Mouse (Mus musculus) spleen, adult 12 weeks (tissue): Measurements from ENCODE around the gene Zcchc9.
"Not testable (repeated sequence)": the region's sequence is repeated elsewhere in the genome, so short reads cannot be mapped to it uniquely, and the experiment has no call there.

Experiments
- DNase-seq: peaks from one replicate; pipeline ENCODE4 v3.0.0; 2022; ENCODE audit warnings: low spot score

The Zcchc9 gene

DNA sequence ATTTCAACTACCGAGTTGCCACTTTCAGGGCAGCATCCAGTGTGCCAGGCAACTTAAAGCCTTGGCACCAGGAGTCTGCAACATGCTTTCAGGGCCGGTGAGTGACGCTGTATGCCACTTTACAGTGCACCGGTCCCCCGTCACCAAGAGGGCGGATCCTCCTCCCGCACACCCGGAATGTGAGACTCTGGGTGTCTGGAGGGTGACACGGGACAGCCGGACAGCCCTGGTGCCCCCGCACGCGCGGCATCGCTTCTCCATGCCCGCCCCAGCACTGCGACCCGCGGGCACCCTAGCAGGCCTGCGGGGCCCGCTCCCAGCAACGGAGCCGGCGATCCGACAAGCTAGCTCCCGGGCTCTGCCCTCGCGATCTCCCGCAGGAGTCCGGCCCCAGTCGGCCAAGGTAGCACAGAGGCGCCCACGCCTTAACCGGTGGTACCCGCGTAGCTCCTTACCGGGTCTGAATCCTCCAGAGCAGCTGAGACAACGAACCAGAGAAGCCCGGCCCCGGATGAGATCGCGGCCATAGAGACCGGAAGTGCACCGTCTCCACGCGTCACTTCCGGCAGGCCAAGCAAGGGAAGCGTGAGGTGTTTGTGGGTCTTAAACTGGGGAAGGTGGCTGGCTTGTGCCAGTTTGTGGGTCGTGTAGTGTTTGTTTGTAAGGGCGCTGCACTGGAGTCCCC lies at the start of gene Zcchc9:
Gene Zcchc9, minus strand, starts transcription at position 551 of the 685 bp plus-strand sequence.
- DNase-seq: peak; percentile 82

DNA sequence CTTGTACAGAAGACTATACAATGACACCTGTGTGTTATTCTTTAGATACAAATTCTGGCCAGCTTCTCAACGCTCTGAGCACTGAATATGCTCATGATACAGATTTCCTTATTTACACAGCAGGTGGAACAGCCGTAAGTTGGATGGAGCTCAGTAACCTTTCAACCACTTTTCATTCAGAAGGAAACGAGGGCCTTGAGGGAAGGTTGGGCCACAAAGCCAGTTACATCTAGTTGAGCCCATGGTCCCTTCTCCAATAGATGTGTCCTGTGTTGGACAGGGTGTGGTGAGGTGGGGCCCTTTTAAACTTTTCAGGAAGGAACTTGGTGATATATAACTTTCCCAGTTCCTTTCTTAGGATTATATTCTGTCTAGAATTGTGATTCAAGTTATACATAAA lies 46.9 kb upstream of the Zcchc9 start:
- DNase-seq: no peak

DNA sequence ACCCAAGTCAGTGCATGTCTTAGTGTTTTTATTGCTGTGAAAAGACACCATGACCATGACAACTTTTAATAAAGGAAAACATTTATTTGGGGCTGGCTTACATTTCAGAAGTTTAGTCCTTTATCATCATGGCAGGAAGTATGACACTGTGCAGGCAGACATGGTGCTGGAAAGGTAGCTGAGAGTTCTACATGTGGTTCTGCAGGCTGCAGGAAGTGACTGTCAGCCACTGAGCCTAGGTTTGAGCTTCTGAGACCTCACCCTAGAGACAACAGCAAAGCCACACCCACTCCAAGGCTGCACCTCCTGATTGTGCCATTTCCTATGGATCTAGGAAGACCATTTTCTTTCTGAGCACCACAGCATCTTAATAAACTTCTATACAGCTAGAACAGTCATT lies 20.4 kb upstream of the Zcchc9 start:
- DNase-seq: no peak

DNA sequence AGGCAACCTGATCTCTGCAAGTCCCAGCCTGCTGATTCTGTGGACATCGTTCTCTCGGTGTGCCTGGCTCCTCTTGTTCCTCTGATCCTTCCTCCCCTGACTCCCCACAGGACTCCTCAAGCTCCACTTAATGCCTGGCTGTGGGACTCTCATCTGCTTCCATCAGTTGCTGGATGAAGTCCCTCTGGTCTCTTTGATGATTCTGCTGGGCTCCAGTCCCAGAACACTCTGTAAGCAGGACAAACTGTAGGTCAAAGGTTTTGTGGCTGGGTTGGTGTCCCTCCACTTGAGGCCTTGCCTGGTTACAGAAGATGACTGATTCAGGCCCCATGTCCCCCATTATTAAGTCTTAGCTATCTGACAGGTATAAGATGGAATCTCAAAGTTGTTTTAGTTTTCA lies 18.6 kb upstream of the Zcchc9 start:
- no peak for DNase-seq

DNA sequence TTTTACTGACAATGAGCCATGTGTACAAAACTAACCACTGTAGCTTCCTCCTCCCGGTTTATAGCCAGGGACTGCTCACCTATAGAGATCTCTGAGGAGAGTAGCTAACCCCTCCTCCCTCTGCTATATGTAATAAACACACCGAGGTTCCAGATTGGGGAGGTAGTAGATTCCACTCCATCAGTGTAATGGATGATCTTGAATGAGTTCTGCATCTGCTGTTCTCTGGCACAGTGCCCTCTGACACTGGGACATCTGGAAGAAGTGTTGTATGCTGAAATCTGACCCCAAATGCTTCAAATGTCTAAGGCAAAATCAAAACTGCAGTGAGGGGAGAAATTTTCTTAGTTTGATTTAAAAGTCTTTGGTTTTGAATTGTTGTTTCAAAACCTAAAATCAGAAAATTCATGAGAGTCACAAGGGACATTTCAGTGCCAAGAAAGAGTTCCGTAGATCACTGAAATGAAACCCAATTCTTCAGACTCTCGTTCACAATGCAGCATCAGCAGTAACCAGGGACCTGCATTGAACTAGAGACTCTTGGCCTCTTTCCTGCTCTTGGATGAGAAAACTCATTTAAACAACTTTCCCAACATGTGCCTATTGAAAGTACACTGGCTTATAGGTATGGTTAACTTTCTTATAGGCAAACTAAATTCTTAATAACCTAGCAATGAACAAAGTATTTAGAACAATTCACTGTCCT lies 17.5 kb upstream of the Zcchc9 start:
- DNase-seq: no peak

DNA sequence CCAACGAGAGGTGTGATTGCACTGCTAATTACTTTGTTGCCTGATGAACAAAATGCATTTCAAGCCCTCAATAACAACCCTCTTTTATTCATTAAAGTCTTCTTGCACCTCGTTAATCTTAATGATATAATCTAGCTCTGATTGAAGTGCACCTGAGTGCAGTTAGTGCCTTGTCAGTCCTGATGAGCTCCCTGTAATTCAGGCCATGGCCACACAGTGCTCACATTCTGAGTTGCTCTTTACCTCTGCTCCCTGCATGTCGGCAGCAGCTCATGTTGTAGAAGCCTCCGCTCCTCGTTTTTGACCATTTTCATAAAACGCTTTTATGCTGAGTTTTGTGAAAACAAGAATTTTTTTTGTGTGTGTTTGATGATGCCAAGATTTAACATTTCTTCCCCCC lies 16.2 kb upstream of the Zcchc9 start:
- DNase-seq: no peak

DNA sequence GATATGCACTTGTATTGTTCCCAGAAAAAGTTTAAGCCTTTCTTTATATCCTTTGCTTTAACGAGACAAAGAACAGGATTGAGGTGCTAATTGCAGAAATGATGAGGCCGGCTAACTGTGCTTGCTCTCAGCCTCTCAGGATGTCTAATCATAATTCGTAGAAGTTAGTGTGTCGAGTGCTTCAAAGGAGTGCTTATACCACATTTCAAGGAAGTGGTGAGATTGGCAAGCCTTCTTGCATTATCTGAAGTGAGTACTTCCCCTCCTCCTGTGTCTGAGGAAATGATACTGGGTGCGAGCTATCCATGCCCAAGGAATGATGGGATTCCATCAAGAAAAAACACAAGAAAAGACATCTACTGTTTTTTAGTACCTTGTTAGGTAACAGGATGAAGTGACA lies 7.2 kb upstream of the Zcchc9 start:
- DNase-seq: no peak

DNA sequence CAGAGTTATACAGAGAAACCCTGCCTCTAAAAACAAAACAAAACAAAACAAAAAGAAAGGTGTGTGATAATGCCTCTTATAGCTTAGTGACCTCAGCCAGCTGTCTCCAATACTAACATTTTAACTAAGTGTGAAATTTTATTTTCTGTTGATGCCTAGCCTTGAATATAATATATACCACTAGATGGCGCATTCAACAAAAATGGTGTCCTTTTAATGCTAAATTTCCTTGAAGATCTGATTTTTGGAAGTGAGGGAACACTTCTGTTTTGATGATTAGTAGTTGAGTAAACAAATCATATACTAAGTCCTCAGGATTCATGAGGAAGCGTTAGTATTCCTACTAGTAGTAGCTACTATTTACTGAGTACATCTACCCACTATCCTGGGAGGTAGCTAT lies 2.0 kb upstream of the Zcchc9 start:
- no peak for DNase-seq

DNA sequence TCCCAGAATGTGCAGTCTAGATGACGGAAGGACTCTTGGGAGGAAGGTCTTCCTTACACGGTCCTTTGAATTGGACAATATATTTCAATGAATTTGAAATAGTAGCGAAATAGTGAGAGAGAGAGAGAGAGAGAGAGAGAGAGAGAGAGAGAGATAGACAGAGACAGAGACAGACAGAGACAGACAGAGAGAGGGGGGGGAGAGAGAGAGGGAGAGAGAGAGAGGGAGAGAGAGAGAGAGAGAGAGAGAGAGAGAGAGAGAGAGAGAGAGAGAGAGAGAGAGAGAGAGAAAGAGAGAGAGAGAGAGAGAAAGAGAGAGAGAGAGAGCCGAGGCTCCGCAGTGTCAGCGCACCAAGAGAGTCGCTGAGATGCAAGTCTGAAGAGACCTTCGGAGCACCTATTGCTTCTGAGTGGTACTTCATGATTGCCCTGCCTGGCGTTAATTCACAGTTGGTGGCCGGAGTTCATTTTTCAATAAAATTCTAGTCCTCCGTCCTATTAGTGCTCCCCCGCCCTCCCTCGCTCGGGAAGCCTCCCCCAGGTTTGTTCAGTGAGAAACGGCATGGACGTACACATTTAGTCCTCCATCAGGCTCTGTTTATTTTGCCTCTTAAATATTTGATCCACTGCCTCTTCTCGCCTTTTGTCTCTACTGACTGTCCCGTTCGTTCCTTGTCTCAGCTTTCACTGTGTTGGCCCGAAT lies 520 bp upstream of the Zcchc9 start:
- peak; percentile 4 for DNase-seq

DNA sequence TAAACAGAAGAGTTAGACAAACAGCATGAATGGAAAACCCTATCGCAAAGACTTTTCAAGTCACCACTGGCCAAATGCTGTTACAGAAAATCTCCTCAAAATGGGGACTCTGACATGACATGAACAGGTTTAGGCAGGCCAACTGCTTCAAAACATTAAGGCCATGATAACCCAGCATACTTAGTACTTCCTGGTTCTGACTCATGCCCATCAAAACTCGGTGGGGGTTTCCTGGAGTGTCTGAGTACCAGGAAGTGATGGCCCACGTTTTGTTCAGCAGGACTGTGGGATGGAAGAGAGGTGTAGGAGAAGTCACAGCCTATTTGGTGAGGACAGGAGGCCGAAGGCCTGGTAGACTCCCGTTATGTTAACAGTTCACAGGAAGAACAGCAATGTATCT lies 5.8 kb downstream of the Zcchc9 start:
- DNase-seq: no peak

DNA sequence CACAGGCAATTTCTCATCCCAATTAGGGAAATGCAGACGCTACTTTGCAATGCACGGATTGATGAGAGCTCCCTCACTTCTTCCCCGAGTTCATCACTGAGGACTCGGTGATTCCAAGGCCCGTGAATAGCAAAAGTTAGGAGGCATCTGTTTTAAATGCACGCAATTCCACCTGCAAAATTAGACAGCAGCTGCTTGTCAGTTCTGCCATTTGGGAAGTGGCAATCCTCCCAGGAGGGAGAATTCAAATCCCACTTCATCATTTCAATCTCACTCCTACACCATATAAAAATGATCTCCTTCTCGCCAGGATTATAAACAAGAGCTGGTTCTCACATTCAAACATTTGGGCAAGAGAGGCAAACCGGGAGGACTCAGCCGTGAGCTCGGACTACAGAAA lies 10.1 kb downstream of the Zcchc9 start:
- no peak for DNase-seq

DNA sequence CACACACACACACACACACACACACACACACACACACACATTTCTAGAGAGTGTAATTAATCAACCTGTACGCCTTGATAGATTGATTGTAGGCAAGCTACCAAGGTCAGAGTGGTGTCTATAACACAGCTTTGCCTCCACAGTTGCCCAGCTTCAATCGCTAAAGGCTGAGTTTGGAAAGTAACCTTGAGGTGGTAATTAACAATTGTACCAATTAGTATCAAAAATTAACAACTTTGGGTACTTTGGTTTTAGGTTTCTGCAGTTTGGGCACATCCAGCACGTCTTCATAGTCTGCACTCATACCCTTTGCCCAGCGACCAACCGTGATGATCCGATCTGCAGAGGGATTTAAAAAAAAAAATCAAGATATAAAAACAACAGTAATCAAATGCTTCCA lies 10.6 kb downstream of the Zcchc9 start:
- DNase-seq: no peak

DNA sequence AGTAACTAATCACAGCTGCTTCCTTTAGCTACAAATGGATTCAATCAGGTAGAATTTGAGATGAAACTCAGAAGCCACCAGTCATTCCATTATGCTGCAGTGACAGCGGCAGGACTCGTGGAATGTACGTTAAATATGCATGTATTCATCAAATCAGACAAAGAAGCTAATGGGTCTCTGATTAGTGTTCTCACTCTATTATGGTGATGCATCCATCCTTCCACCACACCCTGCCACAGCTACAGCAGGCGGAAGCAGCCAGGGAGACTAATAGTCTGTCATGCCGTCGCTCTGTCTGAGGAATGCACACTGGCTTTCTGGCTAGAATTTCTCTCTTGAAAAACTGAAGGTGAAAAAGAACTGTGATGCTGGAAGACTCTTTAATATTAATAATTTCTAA lies 11.5 kb downstream of the Zcchc9 start:
- no peak for DNase-seq

DNA sequence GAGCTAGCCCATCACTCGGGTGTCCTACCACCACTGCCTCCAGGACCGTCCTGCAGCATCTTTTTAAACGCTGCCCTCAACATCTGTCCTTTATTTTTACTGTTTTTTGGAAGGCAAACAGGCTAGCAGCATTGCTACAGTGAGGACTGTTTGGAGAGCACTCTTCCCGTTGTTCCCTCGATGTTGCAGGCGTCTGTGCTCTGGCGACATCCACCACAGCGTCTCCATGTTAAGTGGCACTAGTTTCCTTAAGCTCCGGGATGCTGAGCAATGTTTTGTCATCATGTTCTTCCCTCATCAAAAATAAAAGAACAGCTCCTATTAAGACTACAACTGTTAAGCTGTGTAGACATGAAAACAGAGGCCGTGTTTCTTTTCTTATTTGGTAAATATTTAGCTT lies 11.9 kb downstream of the Zcchc9 start:
- DNase-seq: no peak

DNA sequence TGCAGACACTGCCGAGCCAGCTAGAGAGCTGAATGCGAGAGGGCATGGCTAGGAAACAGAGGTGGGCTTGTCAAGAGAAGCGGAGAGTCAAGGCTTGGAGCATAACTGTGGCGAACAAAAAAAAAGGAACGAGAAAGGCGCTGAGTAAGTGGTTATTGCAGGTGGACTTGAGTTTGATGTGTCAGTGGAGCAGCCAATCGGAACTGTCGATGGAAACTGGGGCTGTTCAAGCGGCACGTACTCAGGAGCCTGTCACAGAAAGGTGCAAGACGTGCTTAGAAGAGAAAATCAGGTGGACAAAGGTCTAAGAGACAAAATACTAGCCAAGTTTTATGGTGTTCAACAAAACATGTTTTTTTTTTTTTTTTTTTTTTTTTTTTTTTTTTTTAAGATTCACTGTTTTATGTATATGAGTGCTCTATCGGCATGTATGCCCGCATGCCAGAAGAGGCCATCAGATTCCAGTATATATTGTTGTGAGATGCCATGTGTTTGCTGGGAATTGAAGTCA lies 12.5 kb downstream of the Zcchc9 start:
- no peak for DNase-seq

DNA sequence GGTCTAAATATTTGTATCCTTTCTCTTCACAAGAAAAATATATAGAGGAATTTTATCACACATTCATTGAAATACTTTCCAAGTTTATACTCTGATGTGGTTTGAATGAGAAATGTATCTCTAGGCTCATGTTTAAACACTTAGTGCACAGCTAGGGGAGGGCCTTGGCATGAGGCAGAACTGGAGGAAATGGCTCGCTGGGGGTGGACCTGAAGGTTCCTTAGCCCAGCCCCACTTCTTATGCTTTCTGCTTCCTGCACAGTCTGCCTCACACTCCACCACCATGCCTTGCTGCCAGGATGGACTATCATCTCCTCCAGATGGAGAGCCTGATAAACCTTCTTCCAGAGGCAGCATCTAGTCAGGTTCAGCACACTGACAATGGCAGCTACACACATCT lies 15.5 kb downstream of the Zcchc9 start:
- no peak for DNase-seq

DNA sequence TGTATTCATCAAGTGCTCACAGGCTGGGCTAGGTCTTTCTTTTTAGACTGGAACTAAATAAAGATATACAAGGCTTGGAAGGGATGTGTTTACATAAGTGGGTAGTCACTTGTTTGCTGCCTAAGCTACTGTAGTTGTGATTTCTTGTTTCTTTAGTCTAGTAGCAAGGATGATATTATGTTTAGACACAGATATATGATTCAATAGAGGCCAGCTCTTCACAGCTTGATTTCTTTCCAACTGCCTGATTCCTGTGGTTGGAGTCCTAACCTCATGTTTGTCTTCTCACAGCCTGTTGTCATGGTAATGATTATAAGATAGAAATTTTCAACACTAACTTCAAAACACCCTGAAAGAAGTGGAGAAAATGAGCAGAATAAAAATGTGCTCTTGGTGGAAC lies 27.6 kb downstream of the Zcchc9 start:
- DNase-seq: no peak

DNA sequence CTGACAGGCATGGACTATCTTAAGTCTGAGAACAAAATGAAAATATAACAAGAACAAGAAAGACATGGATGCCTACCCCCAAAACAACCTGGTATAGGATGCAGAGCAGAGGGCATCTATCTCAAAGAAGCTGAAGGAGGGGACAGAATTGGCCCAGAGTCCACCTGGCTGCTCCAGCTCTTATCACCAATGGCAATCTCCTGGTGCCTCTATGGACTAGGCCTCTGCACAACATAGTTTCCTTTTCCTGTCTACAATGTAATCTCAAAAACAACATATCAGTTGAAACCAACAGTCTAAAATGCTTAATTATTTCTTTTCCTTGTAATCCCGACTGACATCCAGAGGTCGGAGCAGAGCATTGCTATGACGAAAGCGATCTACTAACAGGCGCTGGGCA lies 29.4 kb downstream of the Zcchc9 start:
- DNase-seq: no peak

DNA sequence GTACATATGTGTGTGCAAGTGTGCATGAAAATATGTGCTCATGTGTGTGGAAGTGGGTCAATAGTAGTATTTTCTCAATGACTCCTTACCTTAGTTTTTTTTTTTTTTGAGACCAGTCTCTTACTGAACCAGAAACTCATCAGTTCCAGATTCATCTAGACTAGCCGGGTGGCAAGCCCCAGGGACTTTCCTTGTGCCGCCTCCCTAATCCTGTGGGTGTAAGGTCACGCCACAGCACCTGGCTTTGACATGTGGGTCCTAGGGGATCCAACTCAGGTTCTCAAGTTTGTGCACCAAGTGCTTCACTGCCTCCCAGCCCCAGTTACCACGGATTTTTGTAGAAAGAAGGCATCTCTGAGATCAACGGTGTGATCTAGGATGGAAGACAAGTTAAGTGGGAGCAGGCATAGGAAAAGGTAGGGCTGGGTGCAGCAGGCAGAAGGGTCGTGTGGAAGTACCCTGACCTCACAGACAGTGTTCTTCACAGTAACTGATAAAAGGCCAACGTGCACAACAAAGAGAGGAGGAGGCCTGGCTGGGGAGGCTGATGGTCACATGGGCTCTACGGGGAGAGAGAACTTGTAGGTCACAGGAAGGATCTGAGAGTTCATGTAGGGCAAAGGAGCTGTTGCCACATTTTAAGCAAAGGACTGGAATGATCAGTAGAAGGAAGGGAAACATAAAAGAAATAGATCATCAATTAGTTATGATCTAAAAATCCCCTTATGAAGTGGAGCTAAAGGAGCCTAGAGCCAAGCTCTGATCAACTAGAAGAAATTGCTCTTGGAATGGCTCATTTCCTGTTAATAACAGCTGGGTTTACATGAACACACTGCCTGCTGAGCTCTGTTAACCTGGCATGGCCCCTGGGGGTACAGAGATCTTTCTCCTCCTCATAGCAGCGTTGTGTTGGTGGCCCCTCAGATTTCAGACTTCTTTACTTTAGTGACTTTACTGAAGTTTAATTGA lies 38.5 kb downstream of the Zcchc9 start:
- DNase-seq: no peak

DNA sequence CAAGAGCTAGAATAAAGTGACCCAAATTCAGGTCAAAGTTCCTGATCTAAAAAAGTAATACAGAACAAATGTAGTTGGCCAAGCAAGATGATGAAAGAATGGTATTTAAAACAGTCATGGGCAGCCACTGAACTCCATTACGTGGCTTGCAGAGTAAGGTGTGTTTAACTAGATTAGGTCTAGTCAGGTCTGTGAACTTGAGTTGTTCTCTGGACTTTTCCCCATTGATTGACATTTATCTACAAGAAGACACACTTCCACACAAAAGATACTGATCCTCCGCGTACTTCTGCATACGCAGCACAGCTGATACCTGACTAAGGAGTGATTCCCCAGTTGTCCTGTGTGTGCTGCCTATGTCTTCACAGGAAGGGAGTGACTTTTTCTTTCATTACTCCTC lies 41.9 kb downstream of the Zcchc9 start:
- DNase-seq: no peak

DNA sequence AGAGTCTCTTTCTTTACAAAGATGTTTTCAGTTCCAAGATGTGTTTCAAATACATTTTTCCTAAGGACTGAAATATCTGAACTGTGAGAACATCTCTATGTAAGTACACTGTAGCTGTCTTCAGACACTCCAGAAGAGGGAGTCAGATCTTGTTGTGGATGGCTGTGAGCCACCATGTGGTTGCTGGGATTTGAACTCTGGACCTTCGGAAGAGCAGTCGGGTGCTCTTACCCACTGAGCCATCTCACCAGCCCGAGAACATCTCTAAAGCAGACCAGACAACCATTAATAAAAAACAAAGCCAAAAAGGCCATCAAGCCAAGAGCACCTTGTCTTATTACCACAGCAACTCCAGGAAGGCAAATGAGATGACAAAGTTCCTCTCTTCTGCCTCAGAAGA lies 43.9 kb downstream of the Zcchc9 start:
- DNase-seq: not testable (repeated sequence)
